Mouse (Mus musculus) mesoderm, embryonic 11.5 days (tissue): ENCODE measurements around the gene Rras2.

ENCODE experiments used
- DNase-seq: peaks from one replicate; pipeline ENCODE4 v3.0.0-alpha.2; 2012; ENCODE audit warnings: low read depth, low spot score

Rras2 gene

GRCm38 (mm10) chr7:114117444-114117905 is at the start of gene Rras2:
TSS of gene Rras2 (minus strand) at chr7:114117781.
- DNase-seq, result peak; percentile 95

DNA sequence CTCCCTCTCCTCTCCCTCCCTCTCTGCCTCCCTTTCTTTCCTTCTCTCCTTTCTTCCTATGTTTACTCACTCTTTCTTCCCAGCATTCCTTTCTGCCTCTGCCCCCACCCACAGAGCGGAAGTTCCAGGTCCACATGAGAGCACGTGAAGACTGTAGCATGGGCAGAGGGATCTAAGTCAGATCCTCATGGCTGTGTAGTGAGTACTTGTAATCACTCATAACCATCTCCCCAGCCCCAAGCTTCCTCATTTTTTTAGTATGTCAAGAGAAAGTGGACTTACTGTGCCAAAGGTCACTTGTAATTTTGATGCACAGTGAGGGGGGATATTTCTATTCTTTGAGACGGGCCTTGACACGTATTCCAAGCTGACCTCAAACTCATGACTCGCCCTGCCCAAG is 45.4 kb upstream of the Rras2 start:
- no peak for DNase-seq

DNA sequence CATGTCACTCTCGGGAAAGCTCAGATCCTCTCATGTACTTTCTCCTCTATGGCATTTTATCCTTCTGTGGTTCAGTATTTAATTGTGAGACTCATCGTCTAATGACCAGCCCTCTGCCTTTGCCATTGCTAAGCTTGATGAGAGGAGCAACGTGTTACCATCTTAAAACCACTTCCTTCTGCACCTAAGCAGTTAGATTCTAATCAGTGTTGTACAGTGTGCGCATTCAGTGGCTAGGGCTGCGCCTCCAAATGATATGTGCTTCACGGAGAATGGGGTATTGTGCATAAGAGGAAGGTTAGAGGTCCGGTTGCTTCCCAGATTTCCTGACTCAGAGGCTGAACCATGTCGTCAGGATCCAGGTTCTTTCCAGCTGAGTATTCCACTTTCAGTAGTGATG is 43.5 kb upstream of the Rras2 start:
- DNase-seq, result no peak

- no peak for DNase-seq
Measured at GRCm38 (mm10) chr7:114157716-114158278, 40.2 kb upstream of the Rras2 start.

GRCm38 (mm10) chr7:114156364-114156763 is 38.8 kb upstream of the Rras2 start:
- no peak for DNase-seq

GRCm38 (mm10) chr7:114155053-114155865 is 37.7 kb upstream of the Rras2 start:
- DNase-seq, result no peak

DNA sequence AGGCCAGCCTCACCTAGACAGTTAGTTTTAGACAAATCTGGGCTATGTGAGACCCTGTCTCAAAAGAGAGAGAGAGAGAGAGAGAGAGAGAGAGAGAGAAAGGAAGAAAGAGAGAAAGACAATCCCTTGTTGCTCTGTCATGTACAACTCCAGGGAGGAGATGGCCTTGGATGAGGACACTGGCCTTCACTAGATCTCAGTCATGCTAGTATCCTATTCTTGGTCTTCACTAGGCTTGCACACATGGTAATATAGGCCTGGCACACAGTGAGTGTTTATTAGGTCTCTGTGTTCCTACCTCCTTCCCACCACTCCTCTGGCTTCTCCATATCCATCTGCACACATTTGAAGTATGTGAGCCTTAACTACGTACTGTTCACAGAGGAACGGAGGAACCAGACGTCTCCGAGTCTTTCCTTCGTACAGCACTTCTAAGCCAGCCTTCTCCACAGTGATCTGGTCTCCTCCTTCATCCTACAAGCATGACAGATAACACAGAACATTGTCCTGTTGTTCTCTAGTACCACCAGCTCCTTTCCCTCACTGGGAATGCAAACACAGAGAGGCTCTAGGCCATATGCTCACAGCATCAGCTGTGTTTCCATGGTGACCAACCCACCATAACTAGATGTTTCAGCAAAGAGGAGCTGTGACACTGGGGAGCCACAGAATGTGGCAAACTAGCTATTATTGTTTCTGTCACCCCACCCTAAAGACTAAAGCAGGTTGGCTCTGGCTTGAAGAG is 33.6 kb upstream of the Rras2 start:
- peak; percentile 45 for DNase-seq

- no peak for DNase-seq
Measured at GRCm38 (mm10) chr7:114149564-114149963, 32.0 kb upstream of the Rras2 start.

DNA sequence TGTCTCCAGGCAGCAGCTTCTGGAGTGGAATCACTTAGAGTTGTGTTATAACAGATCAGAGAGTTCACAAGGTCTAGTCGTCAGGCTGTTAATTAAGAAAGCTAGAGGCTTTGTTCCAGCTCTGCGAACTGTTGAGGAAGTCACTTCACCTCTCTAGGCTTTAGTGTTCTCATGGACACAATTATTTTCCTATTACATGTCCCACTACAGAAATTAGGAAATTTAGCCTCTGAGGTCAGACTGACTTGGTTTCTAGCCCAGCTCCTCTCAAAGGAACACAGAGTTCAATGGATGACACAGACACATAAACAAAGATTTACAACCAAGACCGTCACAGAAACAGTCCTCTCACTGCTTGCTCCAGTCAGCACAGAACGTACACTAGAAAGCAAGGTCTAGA is 31.6 kb upstream of the Rras2 start:
- DNase-seq, result no peak

GRCm38 (mm10) chr7:114145841-114146240 is 28.3 kb upstream of the Rras2 start:
- no peak for DNase-seq

- DNase-seq, result no peak
Measured at GRCm38 (mm10) chr7:114142151-114142798, 24.7 kb upstream of the Rras2 start.

DNA sequence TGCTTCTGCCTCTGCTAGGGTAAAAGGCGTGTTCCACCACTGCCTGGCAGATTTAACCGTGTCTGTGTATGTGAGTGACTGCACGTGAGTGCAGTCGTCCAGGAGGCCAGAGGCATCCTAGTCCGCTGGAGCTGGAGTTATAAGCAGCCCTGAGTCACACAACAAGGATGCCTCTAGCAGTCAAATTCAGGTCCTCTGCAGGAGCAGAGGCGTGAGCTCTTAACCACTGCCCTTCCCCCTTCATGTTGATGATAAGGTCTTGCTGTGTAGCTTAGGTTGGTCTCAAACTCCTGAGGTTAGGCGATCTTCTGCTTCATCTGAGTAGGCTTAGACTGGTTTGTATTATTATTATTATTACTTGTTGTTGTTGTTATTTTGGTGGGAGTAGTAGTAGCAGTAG is 22.4 kb upstream of the Rras2 start:
- DNase-seq, result no peak

DNA sequence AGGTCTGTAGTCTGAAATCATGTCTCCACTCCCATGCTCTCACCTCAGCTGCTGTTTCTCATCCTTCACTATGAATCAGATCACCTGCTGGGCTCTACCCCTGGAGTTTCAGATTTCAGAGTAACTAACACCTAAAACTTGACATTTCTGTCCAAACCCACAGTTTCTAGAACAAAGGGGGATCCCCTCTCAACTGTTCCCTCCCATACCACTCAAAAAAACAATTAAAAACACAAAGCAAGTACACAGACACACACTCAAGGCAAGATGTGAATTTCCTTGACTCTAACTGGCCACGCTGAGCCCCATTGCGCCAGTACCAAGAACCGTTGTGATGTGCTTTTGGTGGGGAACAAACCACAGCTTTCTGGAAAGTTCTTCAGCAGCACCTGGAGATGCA is 21.8 kb upstream of the Rras2 start:
- no peak for DNase-seq

DNA sequence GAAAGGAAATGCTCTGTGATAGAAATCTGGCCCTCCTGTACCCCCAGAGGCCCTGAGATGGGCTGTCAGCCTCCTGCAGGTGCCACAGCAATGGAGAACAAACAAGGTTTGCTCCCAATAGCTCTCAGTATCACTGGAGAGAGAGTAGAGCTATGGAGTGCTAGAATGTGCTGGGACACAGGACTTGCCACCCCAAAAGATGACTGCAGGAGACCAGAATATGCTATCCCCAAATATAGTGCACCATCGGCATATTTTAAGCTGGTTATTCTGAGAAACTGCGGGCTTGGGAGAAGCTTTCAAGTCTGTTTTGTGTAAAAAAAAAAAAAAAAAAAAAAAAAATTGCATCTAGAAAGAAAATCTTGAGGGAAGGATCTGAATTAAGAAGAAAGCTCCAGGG is 20.7 kb upstream of the Rras2 start:
- no peak for DNase-seq

DNA sequence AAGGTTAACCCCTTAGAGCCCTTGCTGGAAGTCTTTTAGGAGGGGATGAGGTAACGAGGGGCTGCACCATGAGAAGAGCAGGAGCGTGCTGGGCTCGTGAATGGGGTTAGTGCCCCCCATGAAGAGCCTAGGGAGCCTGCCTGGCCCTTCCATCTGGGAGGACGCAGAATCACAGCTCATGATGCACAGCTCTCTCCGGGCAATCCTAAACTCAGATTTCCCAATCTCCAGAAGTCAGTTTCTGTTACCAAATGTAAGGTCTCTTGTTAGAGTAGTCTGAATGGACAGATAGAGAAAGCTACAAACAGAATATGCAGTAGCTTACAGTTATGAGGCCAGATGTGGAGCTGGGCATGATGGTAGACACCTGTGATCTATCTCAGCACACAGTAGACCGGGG is 17.6 kb upstream of the Rras2 start:
- DNase-seq, result no peak

DNA sequence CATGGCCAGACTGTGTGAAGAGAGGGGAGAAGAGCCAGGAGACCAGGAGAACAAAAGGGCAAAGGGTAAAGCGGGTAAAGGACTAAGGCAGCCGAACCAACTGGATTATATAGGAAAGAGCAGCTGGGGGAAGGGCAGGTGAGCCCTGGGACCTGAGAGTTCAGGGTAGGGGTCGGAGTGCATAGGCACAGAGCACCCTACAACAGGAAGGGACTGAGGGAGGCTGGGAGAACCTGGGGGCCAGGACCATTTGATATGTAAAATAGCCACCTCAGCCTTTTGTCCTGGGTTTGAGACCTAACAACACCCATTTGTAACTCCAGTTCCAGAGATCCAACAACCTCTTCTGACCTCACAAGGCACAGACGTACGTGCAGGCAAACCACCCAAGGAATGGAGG is 16.4 kb upstream of the Rras2 start:
- DNase-seq, result no peak

DNA sequence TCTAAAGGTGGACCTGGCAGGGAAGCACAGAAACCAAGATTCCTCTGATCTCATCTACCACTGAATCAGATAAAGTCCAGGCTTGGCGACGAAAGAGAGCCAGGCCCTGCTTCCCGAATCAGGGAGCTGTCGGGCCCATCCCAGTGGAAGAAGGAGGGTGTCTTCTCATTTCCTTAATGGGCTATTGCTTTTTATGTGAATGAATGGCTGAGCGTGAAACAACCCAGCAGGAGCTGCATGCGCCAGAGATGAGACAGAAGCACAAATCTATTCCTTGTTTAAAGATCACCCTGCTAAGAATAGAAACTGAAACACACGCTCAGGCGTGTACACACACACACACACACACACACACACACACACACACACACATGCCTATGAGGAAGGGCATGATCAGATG is 14.7 kb upstream of the Rras2 start:
- DNase-seq, result no peak

DNA sequence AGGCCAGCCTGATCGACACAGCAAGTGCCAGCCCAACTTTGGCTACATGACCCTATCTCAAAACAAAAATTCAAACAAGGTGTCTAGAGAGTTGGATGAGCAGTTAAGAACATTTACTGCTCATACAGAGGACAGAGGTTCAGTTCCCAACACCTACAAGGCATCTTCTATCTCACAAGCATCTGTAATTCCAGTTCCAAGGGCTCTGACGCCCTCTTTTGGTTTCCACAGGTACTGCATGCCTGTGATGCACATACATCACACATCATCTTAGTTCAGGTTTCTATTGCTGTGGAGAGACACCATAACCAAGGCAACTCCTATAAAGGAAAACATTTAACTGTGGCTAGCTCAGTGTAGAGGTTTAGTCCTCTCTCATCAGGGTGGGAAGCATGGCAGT is 11.7 kb upstream of the Rras2 start:
- DNase-seq, result no peak

DNA sequence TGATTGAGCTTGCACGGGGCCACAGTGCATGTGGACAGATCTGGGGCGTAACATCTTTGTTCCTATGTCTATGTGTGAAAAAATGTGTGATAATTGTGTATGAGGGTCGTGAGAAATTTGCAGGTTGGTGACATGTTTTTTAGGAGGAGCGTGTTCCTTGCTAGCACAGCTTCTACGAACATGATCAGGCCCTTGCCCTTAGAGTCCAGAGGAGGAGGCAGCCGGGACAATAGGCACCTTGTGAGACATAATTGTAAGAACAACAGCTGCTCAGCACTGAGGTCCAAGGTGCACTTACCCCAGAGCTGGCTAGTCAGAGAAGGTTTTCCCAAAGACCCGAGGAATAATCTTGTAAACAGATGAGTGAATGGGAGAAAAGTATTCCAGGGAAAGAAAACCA is 599 bp upstream of the Rras2 start:
- DNase-seq, result no peak

DNA sequence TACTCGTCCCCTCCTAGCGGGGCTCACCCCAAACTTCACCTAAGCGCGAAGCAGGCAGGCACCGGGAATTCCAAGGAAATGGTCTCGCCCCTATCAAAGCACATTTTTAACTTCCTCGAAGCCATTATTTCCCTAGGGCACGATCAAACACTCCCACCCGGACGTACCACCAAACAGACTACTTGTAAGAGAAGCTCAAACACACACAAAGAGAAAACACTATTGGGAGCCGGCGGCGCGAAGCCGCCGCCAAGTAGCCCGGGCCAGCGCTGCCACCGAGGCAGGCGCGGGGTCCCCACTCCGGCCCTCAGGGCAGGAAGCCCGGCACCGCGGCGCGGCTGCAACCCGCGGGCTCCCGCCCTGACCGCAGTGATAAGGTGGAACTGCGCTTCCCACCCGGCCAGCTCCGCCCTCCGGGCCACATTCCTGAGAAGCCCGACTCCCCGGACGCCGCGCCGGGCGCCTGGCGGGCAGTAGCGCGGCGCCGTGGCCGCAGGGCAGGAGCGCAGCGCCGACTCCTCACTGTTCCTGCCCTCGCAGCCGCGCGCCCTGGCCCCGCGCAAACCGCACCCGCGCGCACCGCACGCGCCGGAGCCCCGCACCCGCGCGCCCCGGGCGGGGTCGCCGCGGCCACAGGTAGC is 750 bp downstream of the Rras2 start:
- DNase-seq, result peak; percentile 88

DNA sequence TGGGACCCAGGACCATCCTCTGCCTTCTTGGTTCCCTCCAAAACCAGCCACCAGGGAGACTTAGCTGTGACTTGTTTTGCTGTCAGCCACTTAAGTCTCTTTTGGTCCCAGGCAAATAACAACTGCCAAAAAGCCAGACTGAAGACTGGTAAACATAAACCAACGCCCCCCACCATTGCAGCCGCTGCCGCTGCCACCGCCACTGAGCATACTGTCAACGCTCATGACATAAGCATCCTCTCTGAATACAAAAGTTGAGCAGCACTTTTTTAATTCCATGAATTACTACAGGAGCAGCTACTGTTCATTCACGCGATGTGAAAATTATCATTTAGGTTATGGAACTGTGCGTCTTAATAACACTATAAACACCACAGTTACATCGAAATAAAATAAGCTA is 1.6 kb downstream of the Rras2 start:
- no peak for DNase-seq

DNA sequence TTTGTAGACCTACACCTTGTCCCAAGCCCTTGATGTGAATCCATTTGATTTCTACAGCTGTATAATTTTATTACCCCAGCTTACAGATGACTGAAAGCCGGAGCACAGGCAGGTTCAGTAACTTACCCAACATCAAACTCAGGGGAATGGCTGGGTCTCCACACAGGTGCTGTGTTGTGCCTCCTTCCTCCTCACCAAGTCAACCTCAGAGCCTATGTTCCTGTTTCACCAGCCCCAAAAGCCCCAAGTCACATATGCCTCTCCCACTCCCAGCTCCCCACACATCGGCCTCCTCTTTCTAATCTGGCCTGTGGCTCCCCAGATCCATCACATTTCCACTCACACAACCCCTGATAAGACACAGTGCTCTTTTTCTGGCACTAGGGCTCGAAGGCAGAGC is 2.6 kb downstream of the Rras2 start:
- DNase-seq, result no peak
